Mouse (Mus musculus) CH12.LX (cell line): ENCODE measurements at regions not wholly inside any gene's neighbourhood (a gene's known extent, or its start where the extent isn't known, plus 50 kb on each side); places are given as distances from the start of the nearest gene placed in this dataset.

ENCODE experiments used
- DNase-seq: peaks from one replicate; pipeline ENCODE4 v3.0.0-alpha.2; 2013; ENCODE audit errors: extremely low read depth
- H3K27ac ChIP-seq: 2 replicates; pipeline ENCODE4 v1.5.1; 2012; ENCODE audit warnings: low read depth, mild to moderate bottlenecking, control low read depth, moderate library complexity; ENCODE audit not compliant: insufficient read depth
- H3K27me3 ChIP-seq: replicated peaks from 2 replicates; pipeline ENCODE3; 2012; ENCODE audit warnings: inconsistent platforms
- H3K36me3 ChIP-seq, 2 experiments: replicated peaks in 1 of 2; 2 replicates each; pipeline versions ENCODE3 to v1.6.1; 2012; ENCODE audit warnings: inconsistent platforms in 1 of 2, low read length in 1 of 2, mild to moderate bottlenecking in 1 of 2, mixed read lengths in 1 of 2, moderate library complexity in 1 of 2; ENCODE audit not compliant: control insufficient read depth in 1 of 2, insufficient read depth in 1 of 2
- H3K4me1 ChIP-seq, 2 experiments: 2 replicates each; pipeline ENCODE4 v1.6.1; 2012; ENCODE audit warnings: inconsistent platforms in 1 of 2, moderate library complexity in 1 of 2; ENCODE audit not compliant: insufficient read depth in 2 of 2, control insufficient read depth in 1 of 2
- H3K4me2 ChIP-seq: 2 replicates; pipeline ENCODE4 v1.6.1; 2012; ENCODE audit warnings: low read depth, mild to moderate bottlenecking, control low read depth; ENCODE audit not compliant: poor library complexity, insufficient read depth, severe bottlenecking
- H3K4me3 ChIP-seq, 3 experiments: fragments of 150-350 bp in 1 of 3; sonication (generic) in 1 of 3; replicated peaks in 1 of 3; 2 replicates each; pipeline versions ENCODE3 to v1.5.1; 2011 to 2012; ENCODE audit warnings: low read depth in 2 of 3, low read length in 2 of 3, mild to moderate bottlenecking in 2 of 3, moderate library complexity in 2 of 3, control low read depth in 1 of 3, improper control_type of control experiment in 1 of 3, inconsistent platforms in 1 of 3, mixed read lengths in 1 of 3; ENCODE audit not compliant: poor library complexity in 1 of 3
- H3K79me2 ChIP-seq: replicated peaks from 2 replicates; pipeline ENCODE4 v1.6.1; 2012; ENCODE audit warnings: mild to moderate bottlenecking, moderate library complexity; ENCODE audit not compliant: control insufficient read depth, poor library complexity, insufficient read depth, severe bottlenecking; ENCODE audit errors: extremely low read depth
- H3K9ac ChIP-seq: 2 replicates; pipeline ENCODE4 v1.6.1; 2012; ENCODE audit warnings: low read depth, mild to moderate bottlenecking, control low read depth, moderate library complexity; ENCODE audit not compliant: insufficient read depth
- H3K9me3 ChIP-seq: replicated peaks from 2 replicates; pipeline ENCODE3; 2012; ENCODE audit warnings: low read length, inconsistent platforms, mixed read lengths
- BHLHE40 ChIP-seq: IDR thresholded peaks from 2 replicates; pipeline ENCODE4 v1.6.1; 2011; ENCODE audit warnings: mild to moderate bottlenecking, low read depth, low read length, improper control_type of control experiment
- CHD2 ChIP-seq: IDR thresholded peaks from 2 replicates; pipeline ENCODE4 v1.6.1; 2011; ENCODE audit warnings: low read length, improper control_type of control experiment
- E2F4 ChIP-seq: IDR thresholded peaks from 2 replicates; pipeline ENCODE4 v1.6.1; 2011; ENCODE audit warnings: low read depth, low read length, improper control_type of control experiment; ENCODE audit not compliant: insufficient replicate concordance
- HCFC1 ChIP-seq: IDR thresholded peaks from 2 replicates; pipeline ENCODE4 v1.6.1; 2012; ENCODE audit warnings: low read depth, mild to moderate bottlenecking, inconsistent platforms, low read length, improper control_type of control experiment
- IRF4 ChIP-seq: IDR thresholded peaks from 2 replicates; pipeline ENCODE4 v1.6.1; 2014; ENCODE audit warnings: low read depth, mild to moderate bottlenecking, inconsistent platforms, low read length, improper control_type of control experiment
- JUND ChIP-seq: conservative IDR thresholded peaks from 2 replicates; pipeline ENCODE4 v1.6.1; 2011; ENCODE audit warnings: low read depth, low read length, improper control_type of control experiment
- KAT2A ChIP-seq: IDR thresholded peaks from 2 replicates; pipeline ENCODE4 v1.6.1; 2012; ENCODE audit warnings: low read length, improper control_type of control experiment, inconsistent platforms; ENCODE audit not compliant: insufficient replicate concordance
- MAFK ChIP-seq: IDR thresholded peaks from 2 replicates; pipeline ENCODE4 v1.6.1; 2011; ENCODE audit warnings: low read length, improper control_type of control experiment; ENCODE audit not compliant: insufficient replicate concordance
- MAX ChIP-seq: IDR thresholded peaks from 2 replicates; pipeline ENCODE4 v1.6.1; 2011; ENCODE audit warnings: low read length, improper control_type of control experiment
- MAZ ChIP-seq: IDR thresholded peaks from 2 replicates; pipeline ENCODE4 v1.6.1; 2012; ENCODE audit warnings: low read depth, mild to moderate bottlenecking, inconsistent platforms, low read length, improper control_type of control experiment, moderate library complexity
- MEF2A ChIP-seq: IDR thresholded peaks from 2 replicates; pipeline ENCODE4 v1.6.1; 2014; ENCODE audit warnings: low read depth, mild to moderate bottlenecking, inconsistent platforms, low read length, improper control_type of control experiment, borderline replicate concordance
- MYC ChIP-seq: IDR thresholded peaks from 2 replicates; pipeline ENCODE4 v1.6.1; 2011; ENCODE audit warnings: low read depth, mild to moderate bottlenecking, improper control_type of control experiment, low read length
- NELFE ChIP-seq: IDR thresholded peaks from 2 replicates; pipeline ENCODE4 v1.6.1; 2011; ENCODE audit warnings: low read depth, low read length, improper control_type of control experiment
- PAX5 ChIP-seq: IDR thresholded peaks from 2 replicates; pipeline ENCODE4 v1.6.1; 2012; ENCODE audit warnings: low read length, inconsistent platforms, mixed read lengths
- POLR2AphosphoS2 ChIP-seq: IDR thresholded peaks from 2 replicates; pipeline ENCODE4 v1.6.1; 2011; ENCODE audit warnings: low read depth, low read length, improper control_type of control experiment
- SIN3A ChIP-seq: IDR thresholded peaks from 2 replicates; pipeline ENCODE4 v1.6.1; 2012; ENCODE audit warnings: low read length, improper control_type of control experiment, inconsistent platforms
- SMC3 ChIP-seq: IDR thresholded peaks from 2 replicates; pipeline ENCODE4 v1.6.1; 2011; ENCODE audit warnings: low read depth, low read length, improper control_type of control experiment
- TCF12 ChIP-seq: IDR thresholded peaks from 2 replicates; pipeline ENCODE4 v1.6.1; 2014; ENCODE audit warnings: low read depth, mild to moderate bottlenecking, inconsistent platforms, low read length, improper control_type of control experiment
- UBTF ChIP-seq: IDR thresholded peaks from 2 replicates; pipeline ENCODE4 v1.6.1; 2012; ENCODE audit warnings: low read depth, mild to moderate bottlenecking, inconsistent platforms, low read length, improper control_type of control experiment, moderate library complexity
- ZC3H11A ChIP-seq: IDR thresholded peaks from 2 replicates; pipeline ENCODE4 v1.6.1; 2012; ENCODE audit warnings: low read depth, mild to moderate bottlenecking, inconsistent platforms, low read length, improper control_type of control experiment
- dilution Hi-C: fragments of 300-500 bp; cut with MboI; formaldehyde crosslinking; loops from 2 replicates; pipeline ENCODE4 v1.14.3; 2020; ENCODE audit warnings: low sequenced_read_pairs; ENCODE audit not compliant: extremely low pct_unique_long_range_greater_than_20kb, extremely low pct_ligation_motif_present
- in situ Hi-C: fragments of 300-500 bp; cut with MboI; formaldehyde crosslinking; loops from 3 replicates; pipeline ENCODE4 v1.14.3; 2019; ENCODE audit warnings: low sequenced_read_pairs, low pct_ligation_motif_present, low pct_unique_long_range_greater_than_20kb, mixed read lengths

- Histone ChIP-seq H3K4me2 (no peak overlapping the region), H3K4me1 (no peaks in the 10 kb centered on the region), H3K9me3 (no peaks in the 10 kb centered on the region), H3K9ac (no peak overlapping the region), H3K36me3 (no peaks in the 10 kb centered on the region), H3K79me2 (no peaks in the 10 kb centered on the region), H3K27ac (no peak overlapping the region), H3K27me3 (no peaks in the 10 kb centered on the region), H3K4me3 (no peak overlapping the region)
- dilution Hi-C loops (no loop called here), in situ Hi-C loops (no loop called here)
- TF ChIP-seq MAZ (no peak), TCF12 (no peak), SIN3A (no peak), HCFC1 (no peak), POLR2AphosphoS2 (no peak), IRF4 (no peak), E2F4 (no peak), ZC3H11A (no peak), BHLHE40 (no peak), MAFK (no peak), UBTF (no peak), CHD2 (no peak), SMC3 (no peak), MEF2A (no peak), PAX5 (no peak), MYC (no peak), NELFE (no peak), JUND (no peak)
- no peak for DNase-seq
Observed at GRCm38 (mm10) chr13:102434372-102434954, 258.9 kb upstream of the Cd180 start.

GRCm38 (mm10) chr13:102442676-102443075 lies 250.7 kb upstream of the Cd180 start:
- dilution Hi-C loops: no loop called here
- TF ChIP-seq CHD2 (no peak), NELFE (no peak), MAX (no peak), KAT2A (no peak)
- H3K4me2 ChIP-seq: no peak overlapping the region
- no peaks in the 10 kb centered on the region for H3K9me3 ChIP-seq
- DNase-seq: no peak
- H3K36me3 ChIP-seq: no peaks in the 10 kb centered on the region
- H3K27ac ChIP-seq: no peak overlapping the region
- H3K4me3 ChIP-seq: no peak overlapping the region
- no peak overlapping the region for H3K9ac ChIP-seq
- H3K27me3 ChIP-seq: no peaks in the 10 kb centered on the region
- in situ Hi-C loops: no loop called here
- no peaks in the 10 kb centered on the region for H3K79me2 ChIP-seq
- H3K4me1 ChIP-seq: no peaks in the 10 kb centered on the region
